Mouse (Mus musculus) urinary bladder, postnatal 4 days (tissue): ENCODE results near the gene Olfr1141.

Experiments
- DNase-seq, 2 experiments: peaks; one replicate each; pipeline ENCODE4 v3.0.0; 2021 to 2022; ENCODE audit warnings: low spot score in 2 of 2

Olfr1141 gene

DNA sequence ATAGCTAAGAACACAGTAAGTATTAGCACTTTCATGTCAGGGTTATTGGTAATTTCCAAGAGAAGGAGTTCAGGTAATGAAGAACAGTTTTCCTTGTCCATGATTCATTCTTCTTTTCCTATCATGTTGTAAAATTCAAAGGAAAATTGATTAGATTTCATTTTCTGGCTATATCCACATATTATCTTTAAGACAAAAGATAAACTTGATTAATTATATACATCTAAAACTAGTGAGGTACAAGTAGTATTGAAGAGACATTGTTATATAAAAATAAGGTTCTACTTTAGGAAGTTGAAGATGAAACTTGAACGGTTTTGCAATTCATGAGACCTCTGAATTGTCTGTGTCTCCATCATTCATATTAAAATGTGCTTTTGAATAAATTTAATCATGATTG is at the start of gene Olfr1141:
Gene Olfr1141 (minus strand): TSS at position 101 of the 400 bp plus-strand sequence.
- DNase-seq, result no peak

GRCm38 (mm10) chr2:87800292-87800691 is 46.5 kb upstream of the Olfr1141 start, which contains the start of gene Olfr1143:
Gene Olfr1143, plus strand, starts transcription at chr2:87800592.
- DNase-seq, result no peak

- DNase-seq, result no peak
Observed at GRCm38 (mm10) chr2:87779183-87779582, 25.4 kb upstream of the Olfr1141 start, which contains the start of gene Olfr152. Gene Olfr152, plus strand, starts transcription at chr2:87779483.

- DNase-seq, result no peak
Observed at GRCm38 (mm10) chr2:87776143-87776542, 22.4 kb upstream of the Olfr1141 start.

DNA sequence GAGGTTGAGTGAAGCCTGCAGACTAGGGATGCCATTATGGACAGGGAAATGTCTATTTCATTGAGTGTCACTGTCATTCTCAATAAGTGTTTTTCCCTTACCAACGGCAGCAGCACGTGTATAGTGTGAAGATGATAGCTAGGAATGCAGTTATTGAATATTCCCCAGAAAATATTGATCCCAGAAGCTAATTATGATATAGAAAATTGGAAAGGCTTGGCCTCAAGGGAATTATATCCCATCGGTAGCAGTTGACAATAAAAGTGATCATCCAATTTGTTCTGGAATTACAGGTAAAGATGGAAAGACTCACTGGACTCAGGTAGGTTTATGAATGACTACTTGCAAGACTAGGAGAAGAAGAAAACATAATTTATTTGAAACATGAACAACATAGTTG is 10.3 kb downstream of the Olfr1141 start, which contains the start of gene Olfr1140:
Gene Olfr1140 (plus strand): TSS at position 301 of the 400 bp plus-strand sequence.
- no peak for DNase-seq

DNA sequence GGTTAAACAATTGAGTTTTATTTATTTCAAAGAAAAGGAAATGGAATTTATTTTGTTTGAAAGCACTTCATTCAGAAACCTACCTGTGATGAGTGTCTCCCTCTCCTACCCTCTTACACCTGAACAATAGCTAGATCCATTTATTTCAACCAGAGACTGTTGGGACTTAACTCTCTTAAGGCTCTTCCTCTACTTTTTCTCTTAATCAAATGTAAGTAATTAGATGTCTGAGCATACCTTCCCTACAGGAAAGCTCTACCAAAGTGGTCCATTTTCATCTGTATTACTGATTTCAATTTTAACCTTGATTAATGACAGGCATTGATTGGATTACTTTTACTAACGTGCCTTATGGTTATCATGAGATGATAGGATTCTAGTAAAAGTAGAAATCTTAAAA is 13.9 kb downstream of the Olfr1141 start, which contains the start of gene Olfr1138:
Gene Olfr1138 (minus strand): TSS at position 101 of the 400 bp plus-strand sequence.
- no peak for DNase-seq

DNA sequence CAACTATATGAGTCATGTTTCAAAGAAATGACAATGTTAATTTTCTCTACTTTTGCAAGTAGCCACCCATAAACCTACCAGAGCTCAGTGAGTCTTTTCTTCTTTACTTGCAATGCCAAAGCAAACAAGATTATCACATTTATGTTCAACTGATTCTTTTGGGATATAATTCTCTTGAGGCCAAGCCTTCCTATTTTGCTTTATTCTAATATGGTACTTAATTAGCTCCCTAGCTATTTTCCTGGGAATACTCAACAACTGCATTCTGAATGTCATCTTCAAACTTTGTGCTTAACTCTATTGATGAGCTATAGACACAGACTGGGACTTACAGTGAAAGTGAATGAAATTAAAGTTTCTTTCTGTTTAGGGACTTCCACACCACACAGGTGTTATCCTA is 40.7 kb downstream of the Olfr1141 start, which contains the start of gene Olfr1137:
Gene Olfr1137 (minus strand): TSS at position 101 of the 400 bp plus-strand sequence.
- no peak for DNase-seq
